Mouse (Mus musculus) G1E (cell line): Measurements from ENCODE around the gene Olfr1293-ps.

ENCODE experiments used
- CTCF ChIP-seq: IDR thresholded peaks from 2 replicates; pipeline ENCODE4 v1.5.1; 2012; ENCODE audit warnings: low read depth, low read length, inconsistent platforms, mixed read lengths
- GATA2 ChIP-seq: IDR thresholded peaks from 2 replicates; pipeline ENCODE4 v1.6.1; 2012; ENCODE audit warnings: low read depth, low read length, inconsistent platforms, borderline replicate concordance
- TAL1 ChIP-seq: conservative IDR thresholded peaks from 2 replicates; pipeline ENCODE4 v1.6.1; 2012; ENCODE audit warnings: low read depth, low read length, inconsistent platforms, mixed read lengths

- TF ChIP-seq CTCF (no peak), GATA2 (no peak), TAL1 (no peak)
Observed at GRCm38 (mm10) chr2:111517451-111517850, 7.6 kb upstream of the Olfr1293-ps start.
